Mouse (Mus musculus): ENCODE measurements around the gene Tm6sf1.

- TF ChIP-seq MYC (IDR thresholded peaks at IDR 0.05; ENCODE audit: low read depth, low read length) (no peak), POLR2AphosphoS5 (IDR thresholded peaks at IDR 0.05; ENCODE audit: borderline replicate concordance, low read depth, low read length) (no peak), CTCF (IDR thresholded peaks at IDR 0.05 in 2 of 3, conservative IDR thresholded peaks at IDR 0.05 in 1 of 3; ENCODE audit: control insufficient read depth in 1 of 3, insufficient read depth in 1 of 3, low read depth in 2 of 3, low read length in 3 of 3, poor library complexity in 1 of 3, severe bottlenecking in 1 of 3) (no peak), MAX (IDR thresholded peaks at IDR 0.05; ENCODE audit: low read length) (no peak), POLR2AphosphoS2 (IDR thresholded peaks at IDR 0.05; ENCODE audit: low read length) (no peak), TCF12 (IDR thresholded peaks at IDR 0.05; ENCODE audit: low read depth, low read length) (no peak), POLR2A (IDR thresholded peaks at IDR 0.05; ENCODE audit: control insufficient read depth in 1 of 2, insufficient read depth in 1 of 2, low read depth in 1 of 2, low read length in 2 of 2, poor library complexity in 1 of 2) (no peak), RAD21 (IDR thresholded peaks at IDR 0.05; ENCODE audit: low read depth, low read length) (no peak), EP300 (IDR thresholded peaks at IDR 0.05; ENCODE audit: low read depth in 1 of 2, low read length in 2 of 2) (no peak), HCFC1 (IDR thresholded peaks at IDR 0.05; ENCODE audit: low read depth, low read length) (no peak), CHD2 (IDR thresholded peaks at IDR 0.05; ENCODE audit: low read length) (no peak)
Observed at GRCm38 (mm10) chr7:81851706-81852105, 7.1 kb upstream of the Tm6sf1 start.
